In genomic region chr19:41777514-41777913, GRCm38 (mm10) we compare ENCODE assay signal across 16 mouse cellular contexts. TPM values are rescaled to one million over a fixed set of nuclear protein-coding genes. Genes with fewer than 3 reads are reported as not detected.
DNase-seq lines count a peak whose midpoint lies in the region; TF ChIP-seq lines count a peak whose summit lies in the region.
"Had no signal": no experiment of that assay in that cellular context is flagged by ENCODE, and none has a peak within 500 bp of the region (broad histone marks: within the 10 kb centered on the region; RNA-seq: fewer than 3 reads in every experiment).

No protein-coding gene starts in this region.

- no peaks in the 10 kb centered on the region for H3K9me3 ChIP-seq in CH12.LX (replicated peaks; ENCODE audit: low read length)
- H3K9me3 ChIP-seq: forebrain, embryonic 10.5 days; limb, embryonic 10.5 days had no signal

- peak; percentile 31 for DNase-seq in gastrocnemius, adult 18-20 months (ENCODE audit: low spot score)
- DNase-seq in gastrocnemius, postnatal 36 days: no peak
- no peak for DNase-seq in layer of hippocampus, adult 2 months (ENCODE audit: low spot score in 2 of 2)
- no peak for DNase-seq in layer of hippocampus, adult 9-10 months (ENCODE audit: low spot score)
- DNase-seq in CH12.LX (ENCODE audit: extremely low read depth): no peak
- DNase-seq in NIH3T3 (ENCODE audit: low read depth): peak; percentile 31
- DNase-seq in urinary bladder, postnatal 14 days (ENCODE audit: low spot score): no peak
- DNase-seq in thymus, postnatal 36 days: no peak
- DNase-seq: gastrocnemius, postnatal 25 days; heart, postnatal 10 days; kidney, adult 18-20 months; layer of hippocampus, adult 9-11 months; right cerebral cortex, postnatal 25 days had no signal

- intact Hi-C loops in gastrocnemius, postnatal 36 days (cut with DNase I): loop anchor here (5.0 kb wide), 1 partner anchor 70 kb away; the partner anchor contains the start of gene Frat2

- H3K4me1 ChIP-seq in CH12.LX (ENCODE audit: control insufficient read depth in 1 of 2, insufficient read depth in 2 of 2): peaks cover 0 to 6% of the 10 kb centered on the region in 2 experiments; a peak in 1 of 4 replicates

- H3K9ac ChIP-seq in CH12.LX (ENCODE audit: insufficient read depth, low read depth): no peak overlapping the region

- no peak overlapping the region for H3K27ac ChIP-seq in layer of hippocampus, adult 2 months
- no peak overlapping the region for H3K27ac ChIP-seq in CH12.LX (ENCODE audit: insufficient read depth, low read depth)
- H3K27ac ChIP-seq: forebrain, embryonic 10.5 days; limb, embryonic 10.5 days had no signal

- dilution Hi-C loops in CH12.LX (cut with MboI; ENCODE audit: extremely low pct_ligation_motif_present, extremely low pct_unique_long_range_greater_than_20kb, low sequenced_read_pairs): no loop called here

- no peak for TF ChIP-seq EP300 in CH12.LX (IDR thresholded peaks at IDR 0.05; ENCODE audit: low read length)

- H3K4me3 ChIP-seq in layer of hippocampus, adult 2 months: no peak overlapping the region
- H3K4me3 ChIP-seq in CH12.LX (replicated peaks in 1 of 3; ENCODE audit: low read depth in 2 of 3, low read length in 2 of 3, poor library complexity in 1 of 3): no peak overlapping the region
- H3K4me3 ChIP-seq: forebrain, embryonic 10.5 days; limb, embryonic 10.5 days had no signal

- peaks cover 40 to 87% of the 10 kb centered on the region in 2 experiments for H3K36me3 ChIP-seq in CH12.LX (replicated peaks in 1 of 2; ENCODE audit: control insufficient read depth in 1 of 2, insufficient read depth in 1 of 2, low read length in 1 of 2)

- no peak for TF ChIP-seq POLR2A in CH12.LX (IDR thresholded peaks at IDR 0.05; ENCODE audit: low read depth, low read length)

- TF ChIP-seq CTCF in layer of hippocampus, adult 2 months (conservative IDR thresholded peaks at IDR 0.05): peak; percentile 74
- TF ChIP-seq CTCF in CH12.LX (conservative IDR thresholded peaks at IDR 0.05 in 1 of 2, IDR thresholded peaks at IDR 0.05 in 1 of 2; ENCODE audit: low read depth in 2 of 2, low read length in 2 of 2): peak in 1 of 2 experiments; percentile 40; a peak in 2 of 4 replicates

- no peak overlapping the region for H3K4me2 ChIP-seq in CH12.LX (ENCODE audit: insufficient read depth, low read depth, poor library complexity, severe bottlenecking)

- no peaks in the 10 kb centered on the region for H3K79me2 ChIP-seq in CH12.LX (replicated peaks; ENCODE audit: control insufficient read depth, extremely low read depth, insufficient read depth, poor library complexity, severe bottlenecking)

- TF ChIP-seq RAD21 in CH12.LX (IDR thresholded peaks at IDR 0.05; ENCODE audit: low read depth, low read length): peak; percentile 2

- in situ Hi-C loops in CH12.LX (cut with MboI; ENCODE audit: low pct_ligation_motif_present, low pct_unique_long_range_greater_than_20kb, low sequenced_read_pairs): no loop called here

- no peaks in the 10 kb centered on the region for H3K27me3 ChIP-seq in CH12.LX (replicated peaks)

TF ChIP-seq in CH12.LX, 34 proteins besides CTCF, POLR2A, EP300 and RAD21:
- TF ChIP-seq JUND (conservative IDR thresholded peaks at IDR 0.05; ENCODE audit: low read depth, low read length) (no peak), SMC3 (IDR thresholded peaks at IDR 0.05; ENCODE audit: low read depth, low read length) (peak; percentile 15; the same call in 1 of the 2 replicates)

RNA-seq across cellular contexts. Expression of gene Arhgap19, which starts 24.3 kb away (rescaled TPM):
- total RNA-seq in gastrocnemius, adult 18-20 months (2021): 1 to 10 TPM; 8.0 to 8.1 TPM
- total RNA-seq in gastrocnemius, postnatal 36 days (2021): 1 to 10 TPM; 6.4 to 6.6 TPM
- total RNA-seq in layer of hippocampus, adult 2 months (2021): 1 to 10 TPM; 2.2 to 2.5 TPM
- total RNA-seq in CH12.LX (2012; rRNA removed) (20.4 TPM in 2 replicates), CH12.LX (2014; rRNA removed) (36.8 and 37.9 TPM in 2 replicates)
- 27.8 and 30.1 TPM in 2 replicates for polyA plus RNA-seq in CH12.LX (2012; ENCODE audit: insufficient read length, low read depth)

RNA-seq across cellular contexts. Expression of gene Slit1, which starts 34.0 kb away (rescaled TPM):
- total RNA-seq in gastrocnemius, adult 18-20 months (2021): 1 to 10 TPM in 1 of 2 experiments, under 1 TPM in 1; 0.50 to 1.2 TPM
- total RNA-seq in gastrocnemius, postnatal 36 days (2021): under 1 TPM; 0.33 to 0.35 TPM
- total RNA-seq in layer of hippocampus, adult 2 months (2021): 100 to 1,000 TPM; 232 to 244 TPM
- total RNA-seq in CH12.LX (2012; rRNA removed): 0.21 and 0.30 TPM in 2 replicates
- 0.05 TPM in 1 of 2 replicates, not detected in the other for total RNA-seq in CH12.LX (2014; rRNA removed)
- 0.16 TPM in 1 of 2 replicates, not detected in the other for polyA plus RNA-seq in CH12.LX (2012; ENCODE audit: insufficient read length, low read depth)
- total RNA-seq: neutrophil, adult 5-6 weeks had no signal

RNA-seq across cellular contexts. Expression of gene Frat1, which starts 52.3 kb away (rescaled TPM):
- total RNA-seq in gastrocnemius, adult 18-20 months (2021): 1 to 10 TPM; 3.5 to 6.2 TPM
- 1 to 10 TPM; 5.3 to 7.3 TPM for total RNA-seq in gastrocnemius, postnatal 36 days (2021)
- total RNA-seq in layer of hippocampus, adult 2 months (2021): 10 to 100 TPM; 22.0 to 27.1 TPM
- total RNA-seq in CH12.LX (2012; rRNA removed): 0.80 and 2.0 TPM in 2 replicates
- total RNA-seq in CH12.LX (2014; rRNA removed): 0.70 and 0.96 TPM in 2 replicates
- polyA plus RNA-seq in CH12.LX (2012; ENCODE audit: insufficient read length, low read depth): 0.64 and 0.94 TPM in 2 replicates

Comparison
In these comparisons a context has a peak if more than half of its experiments do, and no peak if none do; other contexts are left out.
1. DNase-seq: peak in gastrocnemius, adult 18-20 months (single experiment) and NIH3T3 (single experiment); none in gastrocnemius, postnatal 36 days (0 of 2), layer of hippocampus, adult 2 months (0 of 2), layer of hippocampus, adult 9-10 months (single experiment), CH12.LX (single experiment), urinary bladder, postnatal 14 days (single experiment) and thymus, postnatal 36 days (0 of 2).
2. RNA of gene Slit1, which starts 34.0 kb away (total RNA-seq): 232 to 244 TPM in layer of hippocampus, adult 2 months; 0.50 to 1.2 TPM in gastrocnemius, adult 18-20 months, 0.33 to 0.35 TPM in gastrocnemius, postnatal 36 days and 0.05 to 0.30 TPM in CH12.LX; every median in the first group is over 100 times any median in the second.